Mouse (Mus musculus) gastrocnemius, postnatal 25 days (tissue): ENCODE results near the gene Paox. TPM values are rescaled to one million over a fixed set of nuclear protein-coding genes. Genes with fewer than 3 reads are reported as not detected.

Experiments used
- DNase-seq: peaks from one replicate; pipeline ENCODE4 v3.0.0; 2022
- long read RNA-seq, 2 experiments: library from polyadenylated mRNA; stranded (forward); transcript quantifications; one replicate each; pipeline ENCODE4 v2.0.0; 2021
- total RNA-seq, 2 experiments: library from RNA; stranded (reverse); gene quantifications; 1 replicate in 1 of 2; 2 replicates in 1 of 2; pipeline ENCODE4 v1.2.3; 2021

Paox gene
- 1 to 10 TPM; 4.2 to 4.8 TPM for total RNA-seq
- long read RNA-seq, experiment 1, full-length matches to known transcripts = 5 of 9 reads
- long read RNA-seq, experiment 1, partial matches to known transcripts = 4 of 9 reads
- long read RNA-seq, experiment 1, other reads (novel, unspliced or antisense) = 0 of 9 reads
- long read RNA-seq, experiment 2, full-length matches to known transcripts = 5 of 8 reads
- long read RNA-seq, experiment 2, partial matches to known transcripts = 3 of 8 reads
- long read RNA-seq, experiment 2, other reads (novel, unspliced or antisense) = 0 of 8 reads

DNA sequence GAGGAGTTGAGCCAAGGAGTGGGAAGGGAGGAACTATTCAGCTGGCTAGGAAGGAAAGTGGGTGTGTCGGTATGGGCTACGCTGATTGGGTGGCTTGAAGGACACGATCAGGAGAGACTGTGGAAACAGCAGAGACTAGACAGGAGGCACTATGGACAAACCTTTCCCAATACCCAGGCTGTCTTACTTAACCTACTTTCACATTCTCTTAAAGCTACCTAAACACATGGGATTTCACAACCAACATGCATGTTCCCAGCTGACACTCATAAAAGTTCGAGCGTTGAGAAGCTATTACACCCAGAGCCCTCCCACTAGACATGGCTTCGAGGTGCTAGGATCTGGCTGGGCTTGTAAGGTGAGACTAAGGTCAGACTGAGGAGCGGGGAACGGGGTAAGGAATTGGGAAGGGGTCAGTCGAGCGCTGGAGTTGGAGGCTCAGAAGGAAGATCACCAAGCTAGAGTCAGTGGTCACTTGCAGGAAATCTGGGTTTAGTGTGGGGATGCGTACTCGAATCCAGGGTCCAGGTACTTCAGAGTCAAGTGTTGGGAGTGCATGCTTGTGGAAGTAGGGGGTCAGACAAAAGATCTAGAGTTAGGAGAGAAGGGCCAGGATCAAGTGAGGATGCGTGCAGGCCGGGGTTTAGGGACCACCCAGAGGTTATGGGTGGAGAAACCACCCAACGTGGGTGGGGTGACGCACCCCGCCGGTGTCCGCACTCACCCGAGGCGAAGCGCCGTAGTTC is at the start of gene Paox:
Gene Paox, plus strand, starts transcription at position 217 of the 746 bp plus-strand sequence.
- DNase-seq = peak; percentile 58

DNA sequence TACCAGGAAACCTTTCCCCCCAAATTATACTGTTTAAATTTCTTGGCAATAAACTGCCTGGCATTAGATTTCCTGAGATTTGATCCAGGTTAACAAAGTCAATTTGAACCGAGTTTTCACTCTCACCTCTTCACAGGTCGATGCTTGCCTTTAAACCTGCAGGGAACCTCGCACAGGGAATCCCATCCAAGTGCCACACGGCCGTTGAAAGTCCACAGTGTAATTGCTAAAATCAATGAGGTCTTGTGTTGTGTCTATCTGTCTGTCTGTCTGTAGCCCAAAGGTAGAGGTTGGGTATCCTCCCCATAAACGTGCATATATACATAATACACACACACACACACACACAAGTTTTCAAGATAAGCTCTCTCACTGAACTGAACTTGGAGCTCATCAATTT is 48.2 kb upstream of the Paox start:
- DNase-seq = no peak

DNA sequence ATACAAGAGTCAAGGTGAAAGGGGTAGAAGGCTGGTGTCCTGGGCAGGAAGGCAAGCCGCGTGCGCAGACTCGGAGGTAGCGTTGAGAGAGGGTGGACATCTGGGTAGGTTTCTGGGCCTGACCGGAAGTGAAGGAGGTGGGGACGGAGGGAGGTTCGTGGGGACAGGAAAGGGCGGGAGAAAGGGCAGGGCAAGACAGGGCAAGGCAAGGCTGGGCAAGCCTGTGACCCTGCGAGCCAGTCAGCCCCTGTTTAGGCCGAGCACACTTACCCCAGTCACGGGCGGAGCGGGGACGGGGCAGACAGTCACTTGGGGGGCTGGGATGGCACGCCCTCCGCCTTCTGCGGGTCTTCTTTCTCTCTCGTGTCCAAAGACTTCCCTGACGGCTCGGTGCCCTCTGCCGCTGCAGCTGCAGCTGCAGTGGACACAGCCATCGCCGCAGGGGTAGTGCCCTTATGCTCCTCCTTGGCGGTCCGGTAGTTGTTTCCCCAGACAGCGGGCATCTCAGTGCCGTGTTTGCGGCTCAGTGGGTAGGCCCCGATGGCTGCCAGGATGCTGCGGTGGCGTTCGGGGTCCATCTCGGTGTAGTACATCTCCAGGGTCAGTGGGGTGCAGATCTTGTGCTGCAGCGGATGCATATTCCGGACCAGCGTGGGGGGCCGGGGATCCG is 45.4 kb upstream of the Paox start:
- DNase-seq = no peak

DNA sequence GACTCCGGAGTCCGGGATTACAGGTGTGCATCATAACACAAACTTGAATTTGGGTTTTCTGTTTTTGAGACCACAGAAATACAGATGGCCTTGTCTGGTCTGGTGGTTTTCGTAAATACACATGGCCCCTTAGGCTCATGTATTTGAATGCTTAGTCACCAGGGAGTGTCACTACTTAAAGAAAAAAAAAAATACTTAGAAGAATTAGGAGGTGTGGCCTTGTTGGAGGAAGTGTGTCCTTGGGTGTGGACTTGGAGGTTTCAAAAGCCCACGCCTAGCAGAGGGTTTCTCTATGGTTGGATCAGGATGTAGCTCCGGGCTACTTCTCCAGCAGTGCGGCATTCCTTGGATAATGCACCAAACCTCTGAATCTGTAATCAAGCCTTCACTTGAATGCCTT is 37.9 kb upstream of the Paox start:
- no peak for DNase-seq

DNA sequence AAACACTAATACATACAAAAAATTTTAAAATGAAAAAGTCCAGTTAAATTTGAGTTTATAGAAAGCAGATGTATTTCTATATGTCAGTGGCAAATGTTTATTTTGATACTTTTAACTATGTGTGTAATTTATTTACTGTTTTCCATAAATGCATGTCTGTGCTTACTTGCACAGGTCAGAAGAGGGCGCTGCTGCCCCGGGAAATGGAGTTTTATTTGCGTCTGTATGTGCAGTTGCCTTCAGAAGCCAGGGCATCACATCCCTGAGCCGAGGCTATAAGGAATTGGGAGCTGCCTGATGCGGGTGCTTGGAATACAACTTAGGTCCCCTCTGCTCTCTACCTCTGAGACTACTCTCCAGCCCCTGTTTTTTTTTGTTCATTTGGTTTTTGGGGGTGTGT is 36.9 kb upstream of the Paox start:
- DNase-seq = no peak

DNA sequence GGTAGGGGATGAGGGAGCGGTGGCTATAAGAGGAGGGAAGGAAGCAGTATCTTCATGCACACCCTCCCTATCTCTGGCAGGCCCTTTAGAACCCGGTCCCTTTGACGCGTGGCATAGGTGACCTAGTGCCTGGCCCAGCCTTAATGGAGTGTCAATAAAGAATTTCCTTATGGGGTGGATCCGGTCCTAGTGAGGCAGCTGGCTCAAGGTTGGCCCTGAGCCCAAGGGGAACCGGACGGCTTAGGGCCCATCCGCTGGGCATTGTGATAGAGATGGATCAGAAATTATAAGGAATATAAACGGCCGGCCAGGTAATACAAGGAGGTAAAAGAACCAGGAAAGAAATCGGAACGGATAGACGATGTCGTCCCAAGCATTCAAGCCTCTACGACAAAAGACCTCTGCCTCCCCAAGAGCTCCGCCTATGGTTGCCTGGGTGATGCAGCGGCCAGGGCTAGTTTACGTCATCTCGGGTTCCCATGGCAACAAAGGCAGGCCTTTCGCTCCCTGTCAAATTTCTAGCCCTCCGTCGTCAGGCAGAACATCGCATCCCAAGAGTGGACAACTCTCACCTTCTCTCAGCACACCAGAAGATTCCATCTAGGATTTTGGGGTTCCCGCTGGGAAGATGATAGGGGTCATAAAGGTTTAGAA is 35.0 kb upstream of the Paox start:
- DNase-seq = no peak

DNA sequence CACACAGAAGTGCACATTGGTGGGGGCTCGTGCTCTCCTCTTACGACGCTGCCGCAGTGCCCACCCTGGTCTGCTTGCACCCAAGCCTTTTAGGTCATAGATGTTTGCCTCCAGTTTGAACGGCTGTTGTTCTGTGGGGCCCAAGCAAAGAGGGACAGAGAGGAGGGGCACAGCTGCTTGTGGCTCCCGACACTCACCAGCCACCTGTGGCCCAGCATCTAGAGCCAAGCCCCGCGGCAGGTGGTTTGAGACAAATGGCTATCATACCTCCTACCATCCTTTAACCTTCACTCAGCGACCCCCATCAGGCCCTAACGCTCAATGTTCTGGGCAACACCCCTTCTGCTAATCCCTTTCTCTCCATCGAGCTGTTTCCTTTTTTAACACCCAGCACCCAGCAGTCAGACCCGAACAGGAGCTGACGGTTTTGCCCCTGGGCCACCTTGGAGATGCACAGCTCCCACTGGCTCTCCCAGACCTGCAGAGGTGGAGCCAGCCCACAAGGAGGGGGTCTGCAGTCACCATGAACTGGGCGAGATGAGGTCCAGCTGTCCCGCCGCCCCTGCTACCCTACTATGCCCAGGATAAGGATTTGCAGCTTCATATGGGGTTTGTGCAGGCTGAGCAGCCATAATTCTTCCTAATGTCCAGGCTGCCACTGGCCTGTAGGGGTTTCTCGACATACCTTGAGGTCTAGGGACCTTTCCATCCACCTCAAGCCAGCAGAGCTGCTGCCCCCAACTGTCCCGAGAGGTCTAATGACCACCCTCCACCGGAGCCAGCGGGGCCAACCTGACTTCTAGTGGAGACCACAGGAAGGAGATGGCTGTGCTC is 34.0 kb upstream of the Paox start:
- no peak for DNase-seq

DNA sequence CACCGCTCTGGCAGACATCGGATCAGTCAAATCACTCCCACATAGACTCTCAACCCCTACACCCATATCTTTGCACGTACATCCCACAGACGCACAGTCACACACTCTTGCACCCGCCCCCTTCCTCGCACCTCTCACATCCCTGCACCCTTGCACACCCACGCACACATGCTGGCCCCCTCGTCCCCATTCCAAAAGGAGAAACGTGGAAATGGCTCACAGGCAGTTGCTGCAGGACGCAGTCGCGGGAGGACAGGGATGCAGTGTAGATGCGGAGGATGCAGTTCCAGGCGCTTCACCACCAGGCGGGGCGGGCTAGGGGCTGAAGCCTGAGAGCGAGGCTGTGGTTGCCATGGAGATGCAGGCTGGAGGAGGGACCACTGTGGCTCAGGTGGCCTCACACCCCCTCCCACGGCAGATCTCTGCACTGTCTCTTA is 33.3 kb upstream of the Paox start, which contains the start of gene Caly:
Gene Caly, minus strand, starts transcription at position 307 of the 437 bp plus-strand sequence.
- no peak for DNase-seq

DNA sequence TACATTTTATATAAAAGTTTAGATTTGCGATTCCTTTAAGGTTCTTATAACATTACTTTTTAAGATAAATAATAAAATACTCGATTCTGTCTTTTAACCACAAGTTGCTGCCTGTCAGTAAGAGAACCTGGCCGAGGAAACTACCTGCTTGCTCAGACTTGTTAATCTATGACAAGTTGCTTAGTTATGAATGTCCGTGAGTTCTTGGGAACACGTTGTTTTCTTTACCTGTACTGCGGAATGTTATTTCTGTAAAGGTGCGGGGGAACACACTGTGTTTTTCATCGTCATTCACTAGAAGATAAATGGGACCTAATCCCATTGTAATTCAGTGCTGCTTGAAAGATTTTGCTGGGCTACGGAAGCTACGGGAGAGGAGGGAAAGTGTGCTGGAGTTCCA is 25.0 kb upstream of the Paox start:
- no peak for DNase-seq

DNA sequence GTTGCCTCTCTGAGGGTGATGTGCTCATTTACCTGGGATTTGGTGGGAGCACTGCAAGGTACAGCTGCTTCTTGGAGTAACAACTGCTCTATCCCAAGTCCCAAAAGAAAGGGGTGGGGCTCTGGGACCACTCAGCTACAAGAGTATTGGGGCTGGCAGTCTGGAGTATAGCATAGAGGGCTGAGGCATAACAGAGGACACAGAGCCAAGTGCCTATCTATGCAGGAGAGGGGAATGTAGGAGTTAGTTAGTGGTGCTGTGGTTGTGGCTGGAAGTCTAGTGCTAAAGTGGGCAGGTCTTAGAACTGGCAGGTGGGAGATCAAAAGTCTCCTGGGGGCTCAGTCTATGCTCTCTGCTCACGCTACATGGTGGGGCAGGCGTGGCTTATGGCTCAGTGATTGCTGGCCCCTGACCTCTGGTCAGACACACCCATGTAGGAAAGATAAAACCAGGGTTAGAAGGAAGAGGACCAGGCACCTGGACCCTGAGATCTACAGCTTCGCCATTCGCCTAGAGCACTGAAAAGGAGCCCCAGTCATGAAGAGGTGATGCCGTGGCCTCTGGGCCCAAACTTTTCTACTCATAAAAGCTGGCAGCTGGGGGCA is 22.6 kb upstream of the Paox start, which contains the start of gene Prap1:
Gene Prap1, plus strand, starts transcription at position 472 of the 605 bp plus-strand sequence.
- no peak for DNase-seq

DNA sequence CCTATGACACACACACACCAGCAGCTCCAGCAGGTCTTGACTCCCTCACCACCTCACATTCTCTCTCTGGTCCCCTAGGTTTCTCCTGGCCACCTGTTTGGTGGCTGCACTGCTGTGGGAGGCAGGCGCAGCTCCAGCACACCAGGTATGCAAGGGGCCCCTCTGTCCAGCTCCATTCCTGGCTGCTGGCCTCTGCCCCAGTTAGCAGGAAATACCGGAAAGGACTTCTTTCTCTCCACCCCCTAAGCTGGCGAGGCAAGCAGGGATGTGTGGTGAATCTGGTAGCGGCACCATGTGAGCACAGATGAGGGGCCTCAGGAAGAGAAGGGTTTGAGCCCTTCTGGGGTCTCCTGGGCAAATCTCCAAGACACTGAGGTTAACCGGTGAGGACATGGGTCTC is 20.6 kb upstream of the Paox start:
- DNase-seq = no peak

DNA sequence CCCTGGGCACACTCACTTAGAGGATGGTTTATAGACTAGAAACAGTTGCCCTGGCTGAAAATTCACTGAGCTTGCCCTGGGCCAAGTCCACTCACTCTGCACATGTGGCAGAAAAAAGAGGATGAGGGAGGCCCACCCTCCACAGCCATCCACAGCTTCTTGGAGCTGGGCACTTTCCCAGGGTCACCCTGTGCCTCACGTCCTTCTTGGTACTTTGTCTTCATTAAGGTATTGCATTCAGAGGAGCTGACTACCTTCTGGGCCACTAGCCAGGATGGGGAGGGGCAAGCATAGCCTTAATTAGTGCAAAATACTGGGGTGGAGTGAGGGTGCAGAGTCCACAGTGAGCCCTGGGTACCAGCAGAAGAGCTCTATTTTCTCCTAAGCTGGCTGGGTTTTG is 20.0 kb upstream of the Paox start:
- no peak for DNase-seq

DNA sequence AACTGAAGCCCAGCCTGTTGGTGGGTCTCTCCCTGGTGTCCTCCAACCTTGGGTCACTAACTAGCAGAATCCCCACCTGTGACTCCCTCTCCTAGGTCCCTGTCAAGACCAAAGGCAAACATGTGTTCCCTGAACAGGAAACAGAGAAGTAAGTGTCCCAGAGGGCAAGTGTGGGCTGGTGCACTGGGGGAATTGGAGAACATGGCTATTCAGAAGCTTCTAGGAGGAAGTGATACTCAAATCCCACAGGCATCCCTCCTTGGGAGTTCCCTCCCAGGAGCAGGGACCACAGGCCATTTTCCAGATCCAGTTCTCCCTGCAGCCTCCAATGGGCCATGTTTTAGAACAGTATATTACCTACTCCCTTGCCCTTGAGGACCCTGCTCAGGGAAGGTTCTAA is 19.5 kb upstream of the Paox start:
- no peak for DNase-seq

DNA sequence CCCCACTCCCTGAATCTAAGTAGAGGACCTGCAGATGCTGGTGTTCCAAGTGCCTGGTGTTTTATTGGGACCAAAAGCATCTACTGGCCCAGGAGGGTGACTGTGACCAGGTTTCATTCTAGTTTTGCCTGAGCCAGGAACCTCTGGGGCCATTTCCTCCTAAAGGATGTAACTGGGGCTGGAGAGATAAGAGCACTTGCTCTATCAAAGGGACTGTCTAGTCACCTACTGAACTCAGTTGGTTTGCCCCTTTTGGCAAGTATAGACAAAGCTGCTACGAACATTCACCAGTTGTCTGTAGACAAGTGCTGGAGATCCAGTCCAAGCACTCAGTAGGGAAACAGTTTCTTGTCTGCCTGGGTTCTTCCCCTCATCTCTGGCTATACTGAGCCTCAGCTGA is 17.1 kb upstream of the Paox start:
- no peak for DNase-seq

DNA sequence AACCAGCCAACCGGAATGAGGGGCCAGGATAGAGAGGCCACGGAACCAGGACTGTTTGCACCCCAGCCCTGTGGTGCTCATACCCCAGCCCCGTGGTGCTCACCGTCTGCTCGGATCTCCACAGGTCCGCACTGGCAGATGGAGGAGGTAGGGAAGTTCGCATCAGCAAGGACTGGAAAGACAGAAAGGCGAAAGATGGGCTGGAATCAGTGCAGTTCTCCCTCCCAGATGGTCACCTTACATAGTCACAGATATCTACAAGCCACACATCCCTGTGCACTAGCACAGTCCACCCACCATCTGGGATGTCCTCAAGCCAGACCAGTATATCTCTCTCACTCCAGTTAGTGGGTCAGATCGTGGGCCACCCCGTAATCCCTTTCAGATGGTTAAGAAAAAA is 14.1 kb upstream of the Paox start:
- no peak for DNase-seq

DNA sequence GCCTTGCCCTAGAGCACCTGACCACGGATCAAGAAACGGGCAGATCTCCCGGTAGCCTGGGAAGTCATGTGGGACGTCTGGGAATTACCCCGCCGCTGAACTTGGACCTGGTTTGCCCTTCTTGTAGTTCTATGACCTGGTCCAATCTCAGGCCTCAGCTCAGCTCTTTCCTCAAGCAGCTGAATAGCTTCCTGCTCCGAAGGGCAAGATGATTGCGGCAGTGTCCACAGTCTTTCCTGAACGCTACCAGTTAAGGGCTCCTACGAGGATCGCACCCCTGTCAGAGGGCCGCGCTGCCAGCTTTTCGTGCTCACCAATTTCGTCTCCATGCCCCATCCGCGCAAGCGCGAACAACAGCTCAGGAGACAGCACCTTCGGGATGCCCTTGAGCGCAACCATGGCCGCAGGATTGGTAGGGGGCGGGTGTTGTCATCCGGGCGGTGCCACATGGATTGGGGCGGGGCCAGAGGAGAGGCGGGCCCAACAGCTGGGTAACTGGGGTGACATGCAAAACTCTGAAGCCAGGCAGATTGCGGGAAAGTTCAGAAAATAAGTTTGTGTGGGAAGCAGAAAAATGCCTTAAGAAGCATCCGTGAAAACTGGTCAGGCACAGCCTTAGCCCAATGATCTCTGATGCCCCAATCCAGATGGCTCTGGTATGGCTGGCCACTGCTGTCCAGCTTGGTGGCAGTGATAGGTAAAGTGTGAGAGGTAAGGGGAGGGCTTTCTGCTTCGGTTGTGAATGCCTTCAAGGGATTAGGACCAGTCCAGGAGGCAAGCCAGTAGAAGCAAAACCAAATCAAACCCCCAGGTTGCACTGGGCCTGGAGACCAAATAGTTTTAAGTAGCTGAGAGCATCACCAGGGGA is 13.4 kb upstream of the Paox start, which contains the start of gene Fuom:
Gene Fuom, minus strand, starts transcription at position 449 of the 868 bp plus-strand sequence.
- peak; percentile 87 for DNase-seq

DNA sequence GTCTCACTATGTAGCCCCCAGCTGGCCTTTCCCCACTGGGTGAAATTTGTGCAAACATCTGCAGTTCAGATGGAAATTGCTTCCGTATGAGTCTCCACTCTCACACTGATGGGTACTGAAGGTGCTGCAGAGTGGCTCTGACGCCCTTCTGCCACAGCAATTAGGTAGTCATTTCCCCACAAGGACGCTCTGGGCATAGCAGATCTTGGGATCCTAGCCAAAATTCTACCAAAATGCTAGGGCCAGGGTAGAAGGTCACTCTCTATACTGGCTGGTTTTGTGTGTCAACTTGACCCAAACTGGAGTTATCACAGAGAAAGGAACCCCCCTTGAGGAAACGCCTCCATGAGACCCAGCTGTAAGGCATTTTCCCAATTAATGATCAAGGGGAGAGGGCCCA is 11.6 kb upstream of the Paox start:
- no peak for DNase-seq

DNA sequence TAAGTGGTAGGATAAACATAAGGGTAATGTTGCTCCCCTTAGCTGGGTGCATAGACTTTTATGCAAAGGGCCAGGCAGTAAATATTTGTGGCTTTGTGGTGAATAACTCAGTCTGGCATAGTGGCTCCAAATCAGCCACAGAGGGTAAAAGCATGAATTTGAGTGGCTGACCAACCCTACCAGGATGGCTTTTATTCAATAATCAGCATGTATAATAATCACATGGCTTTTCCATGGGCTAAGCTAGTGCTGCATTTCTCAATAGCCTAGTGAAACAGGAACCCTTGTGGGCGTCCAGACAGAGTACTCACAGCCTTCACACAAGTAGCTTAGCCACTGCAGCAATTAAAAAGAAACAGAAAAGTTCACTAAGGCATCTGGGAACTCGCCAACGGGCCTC is 3.7 kb upstream of the Paox start:
- DNase-seq = no peak

DNA sequence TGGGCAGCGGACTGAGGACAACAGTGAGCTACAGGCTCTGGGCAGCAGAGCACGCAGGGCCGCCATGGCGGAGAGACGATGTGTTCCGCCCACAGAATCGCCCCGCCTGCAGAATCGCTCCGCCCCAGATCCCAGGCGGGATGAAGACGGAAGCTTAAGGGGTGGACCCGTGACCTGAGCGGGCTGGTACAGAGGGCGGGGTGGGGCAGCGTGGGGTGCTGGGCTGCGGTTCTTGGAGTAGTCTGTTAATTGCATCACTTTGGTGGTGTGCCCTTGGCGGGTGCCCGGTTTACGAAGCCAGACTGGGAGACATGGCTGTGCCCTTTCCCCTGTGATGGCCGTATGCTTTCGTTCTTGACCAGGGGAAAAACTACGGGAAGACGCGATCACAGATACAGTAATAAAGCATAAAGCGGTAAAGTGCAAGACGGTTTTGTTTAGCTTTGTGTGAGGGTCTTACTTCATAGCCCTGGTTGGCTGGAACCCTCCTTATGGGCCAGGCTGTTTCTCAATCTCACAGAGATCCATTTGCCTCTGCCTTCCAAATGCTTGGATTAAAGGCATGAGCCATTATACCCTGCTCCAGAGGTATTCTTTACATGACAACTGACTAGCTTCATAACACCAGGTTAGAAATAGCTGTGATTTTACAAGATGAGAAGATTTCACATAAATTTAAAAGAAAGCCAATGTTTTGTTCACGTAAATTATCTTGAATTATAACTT is 893 bp downstream of the Paox start, which contains the start of gene Echs1:
Gene Echs1, minus strand, starts transcription at position 148 of the 726 bp plus-strand sequence.
- DNase-seq = peak; percentile 93
